Mouse (Mus musculus): ENCODE data around the gene Gm12800. TPM values are rescaled to one million over a fixed set of nuclear protein-coding genes. Genes with fewer than 3 reads are reported as not detected.
"Not testable (repeated sequence)": the region's sequence is repeated elsewhere in the genome, so short reads cannot be mapped to it uniquely, and the experiment has no call there.

Gm12800 gene
- 0.02 TPM for polyA plus RNA-seq (2012; fragmentation: generic; extraction: Trizol)
- long read RNA-seq, experiment 1: 0 reads
- long read RNA-seq, experiment 2: 0 reads

DNA sequence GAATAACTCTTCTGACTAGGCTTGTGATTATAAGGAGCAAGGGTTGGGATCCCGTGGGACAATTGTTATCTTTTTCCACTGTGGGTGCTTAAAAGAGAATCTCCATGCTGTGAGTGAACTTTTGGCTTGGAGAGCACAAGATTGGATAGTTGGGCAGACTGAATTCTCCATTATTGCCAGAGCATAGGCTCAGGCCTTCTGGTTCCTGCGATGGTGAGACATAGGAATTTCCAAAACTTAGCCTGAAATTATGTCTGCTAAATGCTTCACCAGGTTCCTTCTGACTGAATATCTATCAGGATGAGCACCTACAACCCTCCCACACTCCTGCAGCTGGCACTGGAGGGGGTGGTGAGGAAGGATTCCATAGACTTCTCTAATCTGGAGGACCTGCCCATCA lies at the start of gene Gm12800:
Gene Gm12800 (plus strand): TSS at position 301 of the 400 bp plus-strand sequence.
- H3K79me2 ChIP-seq (ENCODE audit: control insufficient read depth, insufficient read depth); H3ac ChIP-seq (ENCODE audit: control insufficient read depth, insufficient read length, low read depth); H3K36me3 ChIP-seq (ENCODE audit: control insufficient read depth, insufficient read depth); H3K79me3 ChIP-seq (ENCODE audit: low read depth); H3K27me3 ChIP-seq (ENCODE audit: control insufficient read depth, insufficient read depth, insufficient read length); H3K4me3 ChIP-seq (ENCODE audit: insufficient read depth, poor library complexity, severe bottlenecking): not testable (repeated sequence)

DNA sequence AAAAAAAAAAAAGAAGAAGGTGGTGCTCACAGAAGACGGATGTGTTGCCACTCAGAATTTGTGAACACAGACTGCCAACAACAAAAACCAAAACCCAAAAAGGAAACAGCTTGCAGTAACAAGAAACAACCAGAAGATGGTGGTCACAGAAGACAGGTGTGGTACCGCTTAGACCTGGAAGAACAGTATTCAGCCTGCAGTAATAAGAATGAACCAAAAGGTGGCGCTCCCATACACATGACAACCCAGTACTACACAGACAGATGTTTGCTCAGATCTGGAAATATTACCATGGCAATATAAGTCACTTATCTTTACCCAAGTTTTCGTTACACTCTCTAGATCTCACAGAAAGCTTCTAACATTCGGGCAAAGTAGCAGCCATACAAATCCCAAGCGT lies 48.0 kb upstream of the Gm12800 start:
- no peaks in the 10 kb centered on the region for H3K79me2 ChIP-seq (ENCODE audit: control insufficient read depth, insufficient read depth)
- TF ChIP-seq MYOD1 (IDR thresholded peaks at IDR 0.05; ENCODE audit: control insufficient read depth, insufficient read length, low read depth) (no peak), CEBPB (IDR thresholded peaks at IDR 0.05; ENCODE audit: low read depth) (no peak), CTCF (IDR thresholded peaks at IDR 0.05; ENCODE audit: control insufficient read depth, insufficient read depth, insufficient read length) (no peak), FOSL1 (IDR thresholded peaks at IDR 0.05; ENCODE audit: insufficient read depth, low read length, poor library complexity, severe bottlenecking) (no peak), USF1 (IDR thresholded peaks at IDR 0.05; ENCODE audit: low read depth) (no peak), MAX (IDR thresholded peaks at IDR 0.05) (no peak), MYOG (IDR thresholded peaks at IDR 0.05; ENCODE audit: control insufficient read depth, extremely low read depth, insufficient read length) (no peak)
- no peak overlapping the region for H3ac ChIP-seq (ENCODE audit: control insufficient read depth, insufficient read length, low read depth)
- no peaks in the 10 kb centered on the region for H3K36me3 ChIP-seq (ENCODE audit: control insufficient read depth, insufficient read depth)
- H3K79me3 ChIP-seq (ENCODE audit: low read depth): no peaks in the 10 kb centered on the region
- no peak overlapping the region for H3K4me3 ChIP-seq (ENCODE audit: insufficient read depth, poor library complexity, severe bottlenecking)
- no peaks in the 10 kb centered on the region for H3K27me3 ChIP-seq (ENCODE audit: control insufficient read depth, insufficient read depth, insufficient read length)

DNA sequence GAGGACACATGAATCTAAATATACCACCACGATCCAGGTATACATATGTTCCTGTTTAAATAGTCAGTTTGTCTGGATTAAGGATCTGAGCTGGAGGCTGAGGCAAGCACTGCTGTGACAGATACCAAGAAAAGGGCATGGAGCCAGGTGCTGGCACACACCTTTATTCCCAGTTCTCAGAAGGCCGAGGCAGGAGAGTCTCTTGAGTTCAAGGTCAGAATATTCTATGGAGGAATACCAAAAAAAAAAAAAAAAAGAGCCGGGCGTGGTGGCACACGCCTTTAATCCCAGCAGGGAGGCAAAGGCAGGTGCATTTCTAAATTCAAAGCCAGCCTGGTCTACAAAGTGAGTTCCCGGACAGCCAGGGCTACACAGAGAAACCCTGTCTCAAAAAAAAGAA lies 46.6 kb upstream of the Gm12800 start:
- H3K36me3 ChIP-seq (ENCODE audit: control insufficient read depth, insufficient read depth): no peaks in the 10 kb centered on the region
- TF ChIP-seq USF1 (IDR thresholded peaks at IDR 0.05; ENCODE audit: low read depth) (no peak), CTCF (IDR thresholded peaks at IDR 0.05; ENCODE audit: control insufficient read depth, insufficient read depth, insufficient read length) (no peak), MAX (IDR thresholded peaks at IDR 0.05) (no peak), CEBPB (IDR thresholded peaks at IDR 0.05; ENCODE audit: low read depth) (no peak), FOSL1 (IDR thresholded peaks at IDR 0.05; ENCODE audit: insufficient read depth, low read length, poor library complexity, severe bottlenecking) (no peak), MYOG (IDR thresholded peaks at IDR 0.05; ENCODE audit: control insufficient read depth, extremely low read depth, insufficient read length) (no peak), MYOD1 (IDR thresholded peaks at IDR 0.05; ENCODE audit: control insufficient read depth, insufficient read length, low read depth) (no peak)
- H3K27me3 ChIP-seq (ENCODE audit: control insufficient read depth, insufficient read depth, insufficient read length): no peaks in the 10 kb centered on the region
- no peaks in the 10 kb centered on the region for H3K79me3 ChIP-seq (ENCODE audit: low read depth)
- H3K79me2 ChIP-seq (ENCODE audit: control insufficient read depth, insufficient read depth): no peaks in the 10 kb centered on the region
- H3ac ChIP-seq (ENCODE audit: control insufficient read depth, insufficient read length, low read depth): no peak overlapping the region
- H3K4me3 ChIP-seq (ENCODE audit: insufficient read depth, poor library complexity, severe bottlenecking): no peak overlapping the region

DNA sequence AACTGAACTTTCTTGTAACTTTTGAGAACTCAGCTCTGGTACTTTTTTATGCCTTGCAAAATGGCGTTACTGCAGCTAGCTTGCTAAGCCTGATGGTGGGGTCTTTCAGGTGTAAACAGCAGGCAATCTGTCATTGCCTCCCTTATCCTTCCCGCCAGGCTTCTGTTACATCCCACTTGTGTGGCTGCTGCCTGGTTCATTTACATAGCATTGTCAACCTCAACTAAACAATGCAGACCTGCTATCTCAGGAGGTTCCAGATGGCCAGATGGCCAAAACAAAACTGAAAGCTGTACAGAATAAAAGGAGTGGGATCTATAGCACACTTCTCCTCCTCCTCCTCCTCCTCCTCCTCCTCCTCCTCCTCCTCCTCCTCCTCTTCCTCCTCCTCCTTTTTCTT lies 36.9 kb upstream of the Gm12800 start:
- not testable (repeated sequence) for H3K27me3 ChIP-seq (ENCODE audit: control insufficient read depth, insufficient read depth, insufficient read length); H3K79me2 ChIP-seq (ENCODE audit: control insufficient read depth, insufficient read depth); H3K79me3 ChIP-seq (ENCODE audit: low read depth); H3K4me3 ChIP-seq (ENCODE audit: insufficient read depth, poor library complexity, severe bottlenecking); H3K36me3 ChIP-seq (ENCODE audit: control insufficient read depth, insufficient read depth); H3ac ChIP-seq (ENCODE audit: control insufficient read depth, insufficient read length, low read depth)

DNA sequence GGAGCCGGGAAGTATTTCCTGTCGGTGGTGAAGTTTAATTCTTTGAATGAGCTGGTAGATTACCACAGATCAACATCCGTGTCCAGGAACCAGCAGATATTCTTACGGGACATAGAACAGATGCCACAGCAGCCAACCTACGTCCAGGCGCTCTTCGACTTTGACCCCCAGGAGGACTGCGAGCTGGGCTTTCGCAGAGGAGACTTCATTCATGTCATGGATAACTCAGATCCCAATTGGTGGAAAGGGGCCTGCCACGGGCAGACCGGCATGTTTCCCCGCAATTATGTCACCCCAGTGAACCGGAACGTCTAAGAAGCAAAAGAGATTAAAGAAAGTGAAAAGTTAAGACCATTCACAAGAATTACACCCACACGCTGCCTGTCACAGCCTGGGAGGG lies 33.2 kb upstream of the Gm12800 start:
- H3K4me3 ChIP-seq (ENCODE audit: insufficient read depth, poor library complexity, severe bottlenecking); H3K79me3 ChIP-seq (ENCODE audit: low read depth); H3K27me3 ChIP-seq (ENCODE audit: control insufficient read depth, insufficient read depth, insufficient read length); H3K36me3 ChIP-seq (ENCODE audit: control insufficient read depth, insufficient read depth); H3ac ChIP-seq (ENCODE audit: control insufficient read depth, insufficient read length, low read depth); H3K79me2 ChIP-seq (ENCODE audit: control insufficient read depth, insufficient read depth): not testable (repeated sequence)

DNA sequence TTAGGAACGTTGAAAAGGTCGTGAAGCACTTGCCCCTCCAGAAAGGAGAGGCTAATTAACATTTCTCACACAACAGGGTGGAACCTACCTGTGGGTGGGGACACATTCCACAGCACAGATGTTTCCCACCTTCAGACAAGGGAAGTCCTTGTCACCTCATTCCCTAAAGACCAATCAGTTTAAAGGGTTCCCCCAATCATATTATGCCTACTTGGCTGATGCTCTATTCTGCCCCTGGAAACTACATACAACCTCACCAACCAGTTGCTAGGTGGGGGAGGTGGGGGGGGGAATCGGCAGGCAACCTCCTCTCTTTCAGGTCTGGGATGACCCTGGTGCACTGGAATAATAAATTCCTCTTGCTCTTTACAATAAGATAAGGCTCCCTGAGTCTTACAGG lies 25.3 kb upstream of the Gm12800 start:
- no peaks in the 10 kb centered on the region for H3K36me3 ChIP-seq (ENCODE audit: control insufficient read depth, insufficient read depth)
- TF ChIP-seq MYOG (IDR thresholded peaks at IDR 0.05; ENCODE audit: control insufficient read depth, extremely low read depth, insufficient read length) (no peak), USF1 (IDR thresholded peaks at IDR 0.05; ENCODE audit: low read depth) (no peak), FOSL1 (IDR thresholded peaks at IDR 0.05; ENCODE audit: insufficient read depth, low read length, poor library complexity, severe bottlenecking) (no peak), MAX (IDR thresholded peaks at IDR 0.05) (no peak), CTCF (IDR thresholded peaks at IDR 0.05; ENCODE audit: control insufficient read depth, insufficient read depth, insufficient read length) (no peak), CEBPB (IDR thresholded peaks at IDR 0.05; ENCODE audit: low read depth) (no peak), MYOD1 (IDR thresholded peaks at IDR 0.05; ENCODE audit: control insufficient read depth, insufficient read length, low read depth) (no peak)

DNA sequence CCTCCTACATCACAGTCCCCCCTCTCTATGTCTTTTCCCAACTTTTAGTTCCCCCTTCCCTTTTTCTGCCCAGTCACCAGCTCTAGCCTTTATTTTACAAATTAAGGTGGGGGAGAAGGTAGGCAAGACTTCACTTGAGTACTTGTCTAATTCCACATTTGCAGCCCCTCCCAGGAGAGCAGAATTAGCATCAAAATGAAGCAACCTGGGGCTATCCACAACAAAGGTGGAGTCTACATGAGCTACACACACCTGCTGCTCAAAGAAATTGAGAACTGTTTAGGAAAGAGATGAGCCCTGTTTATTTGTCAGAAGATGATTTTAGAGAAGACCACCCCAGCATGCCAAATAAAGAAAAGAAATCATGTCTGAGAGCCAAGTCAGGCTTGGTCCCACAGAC lies 19.5 kb upstream of the Gm12800 start:
- Histone ChIP-seq H3K36me3 (ENCODE audit: control insufficient read depth, insufficient read depth) (no peaks in the 10 kb centered on the region), H3K4me3 (ENCODE audit: insufficient read depth, poor library complexity, severe bottlenecking) (no peak overlapping the region), H3K27me3 (ENCODE audit: control insufficient read depth, insufficient read depth, insufficient read length) (no peaks in the 10 kb centered on the region), H3ac (ENCODE audit: control insufficient read depth, insufficient read length, low read depth) (no peak overlapping the region), H3K79me2 (ENCODE audit: control insufficient read depth, insufficient read depth) (no peaks in the 10 kb centered on the region), H3K79me3 (ENCODE audit: low read depth) (no peaks in the 10 kb centered on the region)
- TF ChIP-seq MYOD1 (IDR thresholded peaks at IDR 0.05; ENCODE audit: control insufficient read depth, insufficient read length, low read depth) (no peak), MYOG (IDR thresholded peaks at IDR 0.05; ENCODE audit: control insufficient read depth, extremely low read depth, insufficient read length) (no peak), FOSL1 (IDR thresholded peaks at IDR 0.05; ENCODE audit: insufficient read depth, low read length, poor library complexity, severe bottlenecking) (no peak), USF1 (IDR thresholded peaks at IDR 0.05; ENCODE audit: low read depth) (no peak), MAX (IDR thresholded peaks at IDR 0.05) (no peak), CTCF (IDR thresholded peaks at IDR 0.05; ENCODE audit: control insufficient read depth, insufficient read depth, insufficient read length) (no peak), CEBPB (IDR thresholded peaks at IDR 0.05; ENCODE audit: low read depth) (no peak)

More for the DNA sequence above, 25.3 kb upstream of the Gm12800 start:
- Histone ChIP-seq H3K79me3 (ENCODE audit: low read depth) (no peaks in the 10 kb centered on the region), H3ac (ENCODE audit: control insufficient read depth, insufficient read length, low read depth) (no peak overlapping the region), H3K27me3 (ENCODE audit: control insufficient read depth, insufficient read depth, insufficient read length) (no peaks in the 10 kb centered on the region), H3K79me2 (ENCODE audit: control insufficient read depth, insufficient read depth) (no peaks in the 10 kb centered on the region), H3K4me3 (ENCODE audit: insufficient read depth, poor library complexity, severe bottlenecking) (no peak overlapping the region)

All from C2C12 (cell line).